Mouse (Mus musculus): Measurements from ENCODE around the gene Ctnna3.

DNA sequence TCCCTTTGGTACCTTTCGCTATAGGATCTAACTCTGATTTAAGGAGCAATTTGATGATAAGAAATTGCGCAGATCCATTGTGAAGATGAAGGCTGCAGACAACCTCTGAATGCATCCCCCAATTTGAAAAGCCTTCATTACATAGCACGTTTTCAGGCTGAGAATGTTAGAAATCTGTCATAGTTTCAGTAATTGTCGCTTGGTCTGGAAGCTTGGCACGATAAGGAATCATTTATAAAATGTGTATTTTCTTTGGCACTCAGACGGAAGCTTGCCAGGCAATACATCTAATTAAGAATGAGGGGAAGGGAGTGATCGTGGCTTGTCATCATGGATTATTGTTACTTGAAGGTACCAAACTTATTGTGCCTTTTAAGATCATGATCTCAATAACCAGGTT, 1511.1 kb downstream of the Ctnna3 start:
- TF ChIP-seq EP300 (IDR thresholded peaks at IDR 0.05; ENCODE audit: low read depth) (no peak), CTCF (IDR thresholded peaks at IDR 0.05; ENCODE audit: low read depth) (no peak)

All from liver, postnatal 0 days (tissue).